Mouse (Mus musculus) bone marrow macrophage, adult 2 months (primary cell): ENCODE results near the gene 9930104L06Rik.

Experiments used
- CTCF ChIP-seq: IDR thresholded peaks from 2 replicates; pipeline ENCODE4 v1.5.1; 2012; ENCODE audit warnings: low read depth, mild to moderate bottlenecking, low read length, moderate library complexity
- POLR2A ChIP-seq: IDR thresholded peaks from 2 replicates; pipeline ENCODE4 v1.6.1; 2012; ENCODE audit warnings: mild to moderate bottlenecking, low read depth, low read length, borderline replicate concordance

- TF ChIP-seq CTCF (no peak), POLR2A (no peak)
Measured at GRCm38 (mm10) chr4:124944961-124945360, 8.1 kb downstream of the 9930104L06Rik start.
